Mouse (Mus musculus) c-Kit-positive CD71-negative TER-119-negative erythroid progenitor cells, embryonic 14.5 days (primary cell): Measurements from ENCODE around the gene C5ar1.
"Not testable (repeated sequence)": the region's sequence is repeated elsewhere in the genome, so short reads cannot be mapped to it uniquely, and the experiment has no call there.

ENCODE experiments used
- DNase-seq: peaks from one replicate; pipeline ENCODE4 v3.0.0-alpha.2; 2013; ENCODE audit warnings: low read depth

C5ar1 gene

DNA sequence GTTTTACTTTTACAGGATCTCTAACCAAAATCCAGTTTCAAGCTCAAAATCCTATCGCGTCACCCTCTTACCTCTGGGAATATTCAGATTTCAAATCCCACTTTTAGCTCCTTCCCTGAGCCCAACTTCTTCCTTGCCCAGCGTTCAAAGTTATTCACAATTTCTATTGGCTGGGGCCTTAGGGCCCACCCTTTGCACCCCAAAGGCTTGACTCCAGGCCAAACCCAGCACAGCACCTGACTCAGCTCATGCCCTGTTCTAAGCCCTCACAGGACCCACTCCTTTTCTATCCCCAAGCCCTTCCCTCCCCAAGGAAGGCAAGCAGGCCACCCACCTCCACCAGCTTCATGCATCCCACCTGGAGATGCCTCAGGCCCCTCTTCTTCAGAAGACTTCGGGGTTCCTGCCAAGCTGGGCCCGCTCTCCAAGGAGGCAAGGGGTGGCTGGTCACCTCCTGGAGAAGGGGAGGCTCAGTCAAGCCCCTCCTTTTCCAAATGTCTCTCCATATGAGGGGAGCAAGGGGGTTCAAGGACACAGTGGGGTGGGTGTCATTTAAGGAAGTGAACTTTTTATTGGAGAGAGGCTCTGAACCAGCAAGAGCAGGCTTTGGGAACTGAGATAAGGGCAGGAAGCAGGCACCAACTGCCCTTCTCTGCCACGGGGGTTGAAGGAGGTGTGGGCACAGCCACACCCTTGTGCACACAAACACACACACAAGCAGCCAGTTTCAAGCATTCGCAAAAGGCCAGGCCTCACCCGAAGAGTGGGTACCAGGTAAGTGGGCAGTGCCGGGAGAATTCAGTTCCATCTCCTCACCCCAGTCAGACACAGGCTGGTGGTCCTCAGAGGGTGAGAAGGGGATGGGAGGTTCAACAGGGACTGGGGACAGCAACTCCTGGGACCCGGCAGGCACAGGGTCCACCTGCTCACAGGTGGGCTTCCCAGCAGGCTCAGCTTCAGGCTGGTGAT is 15.9 kb upstream of the C5ar1 start:
- no peak for DNase-seq

- DNase-seq: peak; percentile 58
Measured at GRCm38 (mm10) chr7:16273766-16274140, 14.4 kb upstream of the C5ar1 start.

GRCm38 (mm10) chr7:16273081-16273765 is 13.9 kb upstream of the C5ar1 start, which contains the start of gene Inafm1:
Inafm1 (minus strand) TSS chr7:16273617.
- DNase-seq: peak; percentile 85

DNA sequence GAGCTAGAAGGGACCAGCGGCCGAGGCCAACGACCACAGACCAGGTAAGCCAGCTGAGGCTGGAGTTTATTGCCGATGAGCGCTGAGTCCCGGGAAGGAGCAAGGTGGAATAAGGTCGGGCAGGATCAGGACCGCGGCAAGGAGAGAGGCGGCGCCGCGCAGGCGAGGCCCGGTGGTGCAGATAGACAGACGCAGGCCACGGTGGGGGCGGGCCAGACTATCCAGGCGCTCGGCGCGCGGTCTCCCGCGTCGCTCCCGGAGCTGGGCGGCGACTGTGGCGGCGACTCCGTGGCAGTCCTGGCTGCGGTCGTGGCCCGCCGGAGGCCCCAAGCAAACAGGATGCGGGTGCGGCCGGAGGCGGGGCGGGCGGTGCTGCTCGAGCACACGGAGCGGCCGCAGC is 13.3 kb upstream of the C5ar1 start:
- DNase-seq: no peak

DNA sequence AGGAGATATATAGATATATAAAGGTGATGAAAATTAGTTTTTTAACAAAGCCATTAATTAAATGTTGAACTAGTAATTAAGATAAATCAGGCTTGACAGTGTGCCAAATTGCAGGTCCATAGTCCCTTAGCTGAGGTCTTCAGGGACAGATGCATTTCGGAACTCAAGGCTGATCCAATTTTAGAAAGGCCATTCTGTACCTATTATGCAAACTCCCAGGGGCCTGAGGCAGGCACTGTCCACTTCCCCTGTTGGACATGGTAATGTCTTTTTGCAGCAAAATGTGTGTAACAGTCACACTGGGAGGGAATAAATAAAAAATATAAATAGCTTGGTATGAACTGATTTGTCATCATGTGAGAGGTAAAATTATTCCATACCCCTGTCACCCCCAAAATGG is 11.8 kb upstream of the C5ar1 start:
- DNase-seq: no peak

DNA sequence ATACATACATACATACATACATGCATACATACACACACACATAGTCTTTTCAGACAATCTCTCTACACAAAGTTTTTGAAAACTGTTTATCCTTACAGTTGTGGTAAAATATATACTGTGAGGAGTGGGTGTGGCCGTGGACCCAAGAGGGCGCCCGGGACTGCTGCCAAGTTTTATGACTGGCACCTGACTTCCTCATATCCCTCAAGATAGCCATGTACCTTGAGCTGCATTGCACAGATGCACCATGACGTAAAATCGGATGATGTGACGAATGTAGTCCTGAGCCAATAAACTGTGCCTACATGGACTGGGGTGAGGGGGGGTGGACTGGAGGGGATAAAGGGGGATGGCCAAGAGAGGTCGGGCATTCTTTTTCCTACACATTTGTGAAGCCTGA is 7.3 kb upstream of the C5ar1 start:
- DNase-seq: not testable (repeated sequence)

GRCm38 (mm10) chr7:16265856-16266255 is 6.5 kb upstream of the C5ar1 start:
- DNase-seq: no peak

DNA sequence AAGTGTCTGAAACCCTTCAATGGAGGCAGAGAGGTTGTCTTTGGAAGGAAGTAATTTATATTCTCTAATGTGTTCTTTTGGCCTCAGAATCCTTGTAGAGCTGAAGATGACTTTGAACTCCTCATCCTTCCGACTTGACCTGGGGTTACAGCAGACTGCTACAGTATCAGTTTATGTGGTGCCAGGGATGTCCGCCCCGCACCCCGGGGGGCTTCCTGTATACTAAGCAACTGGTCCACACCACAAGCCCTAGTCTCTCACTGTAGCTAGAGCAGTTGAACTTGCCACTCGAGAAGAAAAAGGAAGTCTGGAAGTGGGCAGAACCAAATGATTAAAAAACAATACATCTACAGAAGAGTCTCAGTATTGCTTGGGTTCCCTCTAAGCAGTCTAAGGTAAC is 4.5 kb upstream of the C5ar1 start:
- DNase-seq: no peak

DNA sequence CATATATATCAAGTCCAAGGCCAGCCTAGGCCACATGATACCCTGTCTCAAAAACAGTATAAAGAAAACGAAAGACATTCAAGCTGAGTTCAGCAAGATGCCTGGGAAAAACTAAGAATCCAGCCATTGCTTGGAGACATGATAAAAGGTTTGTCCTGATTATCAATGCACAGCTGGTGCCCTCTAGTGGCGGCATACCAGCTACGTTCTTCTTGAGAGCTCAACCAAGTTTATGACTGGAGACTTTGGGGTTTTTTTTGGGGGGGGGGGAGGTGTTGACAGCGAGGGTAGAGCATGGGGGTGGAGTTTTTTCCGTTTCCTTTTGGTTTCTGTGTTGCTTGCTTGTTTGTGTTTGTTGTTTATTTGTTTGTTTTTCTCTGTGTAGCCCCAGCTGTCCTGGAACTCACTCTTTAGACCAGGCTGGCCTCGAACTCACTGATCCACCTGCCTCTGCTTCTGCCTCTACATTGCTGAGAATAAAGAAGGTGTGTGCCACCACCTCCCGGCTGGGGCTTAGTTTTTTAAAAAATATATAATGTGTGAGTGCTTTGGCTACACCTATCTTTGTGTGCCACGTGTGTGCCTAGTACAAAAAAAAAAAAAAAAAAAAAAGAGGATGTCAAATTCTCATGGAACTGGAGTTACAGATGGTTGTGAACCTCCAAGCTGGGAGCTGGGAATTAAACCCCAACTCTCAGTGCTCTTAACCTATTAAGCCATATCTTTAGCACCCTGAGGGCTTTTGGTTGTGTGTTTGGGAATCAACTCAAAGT is 3.9 kb upstream of the C5ar1 start:
- DNase-seq: peak; percentile 92

DNA sequence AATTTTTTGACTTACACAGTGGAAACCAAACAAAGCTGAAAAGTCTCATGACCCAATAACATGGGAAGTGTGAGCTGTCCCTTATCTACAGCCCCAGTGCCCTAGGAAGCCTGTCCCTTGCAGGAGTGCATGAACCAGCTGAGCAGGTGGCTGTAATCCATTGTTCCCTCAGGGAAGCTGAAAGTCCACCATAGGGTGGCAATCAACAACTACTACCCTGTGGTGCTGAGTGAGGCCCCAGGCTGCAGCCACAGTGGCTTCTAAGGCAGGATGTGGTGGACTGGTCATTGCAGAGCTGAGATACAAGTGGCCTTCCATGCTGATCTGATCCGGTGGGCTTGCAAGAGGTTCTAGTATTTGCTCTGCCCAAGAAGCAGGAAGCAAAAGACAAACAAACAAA is 1.8 kb upstream of the C5ar1 start:
- DNase-seq: no peak

- DNase-seq: no peak
Measured at GRCm38 (mm10) chr7:16257830-16258229, 1.5 kb downstream of the C5ar1 start.

DNA sequence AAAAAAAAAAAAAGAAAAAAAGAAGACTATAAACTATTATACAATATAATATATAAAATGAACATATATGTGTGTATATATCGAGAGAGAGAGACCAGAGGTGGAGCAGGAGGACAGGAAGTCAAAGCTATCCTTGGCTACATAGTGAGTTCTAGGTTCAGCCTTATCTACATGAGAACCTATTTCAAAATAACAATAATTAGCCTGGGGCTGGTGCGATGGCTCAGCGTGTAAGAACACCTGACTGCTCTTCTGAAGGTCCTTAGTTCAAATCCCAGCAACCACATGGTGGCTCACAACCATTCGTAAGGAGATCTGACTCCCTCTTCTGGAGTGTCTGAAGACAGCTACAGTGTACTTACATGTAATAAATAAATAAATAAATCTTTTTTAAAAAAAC is 3.4 kb downstream of the C5ar1 start:
- not testable (repeated sequence) for DNase-seq

DNA sequence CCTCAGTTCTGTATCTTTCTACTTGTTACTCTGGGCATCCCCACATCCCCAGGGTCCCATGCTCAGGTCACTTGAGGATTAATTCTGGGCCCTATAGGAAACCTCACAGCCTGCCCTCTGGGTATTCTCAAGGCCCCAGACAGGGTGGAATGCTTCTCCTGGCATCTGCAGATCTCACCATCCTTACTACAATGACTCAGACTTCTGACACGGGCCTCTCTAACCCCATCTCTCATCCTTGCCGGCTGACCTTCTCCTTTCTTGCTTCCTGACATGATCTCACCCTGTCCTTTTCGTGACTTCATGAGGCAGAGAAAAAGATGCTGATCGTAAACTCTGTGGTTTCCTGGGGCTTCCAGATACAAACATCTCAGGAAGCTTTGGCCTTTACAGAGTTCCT is 5.1 kb downstream of the C5ar1 start:
- no peak for DNase-seq

DNA sequence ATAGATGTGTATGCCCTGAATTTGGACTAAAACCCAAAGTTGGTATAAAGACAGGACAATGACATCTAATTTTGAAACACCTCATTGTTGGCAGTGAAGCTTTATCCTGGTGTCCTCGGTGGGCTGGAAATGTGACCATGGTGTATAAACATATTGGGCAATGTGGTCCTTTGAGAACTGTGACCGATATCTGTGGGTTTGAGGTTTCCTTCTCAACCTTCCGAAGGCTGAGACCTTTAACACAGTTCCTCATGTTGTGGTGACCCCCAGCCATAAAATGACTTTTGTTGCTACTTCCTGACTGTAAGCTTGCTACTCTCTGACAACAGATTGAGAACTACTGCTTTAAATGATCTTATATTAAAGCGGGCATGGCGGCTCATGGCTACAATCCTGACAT is 8.7 kb downstream of the C5ar1 start:
- no peak for DNase-seq

- no peak for DNase-seq
Measured at GRCm38 (mm10) chr7:16245958-16246357, 13.4 kb downstream of the C5ar1 start.

- no peak for DNase-seq
Measured at GRCm38 (mm10) chr7:16244067-16244466, 15.3 kb downstream of the C5ar1 start, which contains the start of gene C5ar2. C5ar2 (minus strand) TSS chr7:16244154.

- DNase-seq: no peak
Measured at GRCm38 (mm10) chr7:16242198-16242597, 17.1 kb downstream of the C5ar1 start.

DNA sequence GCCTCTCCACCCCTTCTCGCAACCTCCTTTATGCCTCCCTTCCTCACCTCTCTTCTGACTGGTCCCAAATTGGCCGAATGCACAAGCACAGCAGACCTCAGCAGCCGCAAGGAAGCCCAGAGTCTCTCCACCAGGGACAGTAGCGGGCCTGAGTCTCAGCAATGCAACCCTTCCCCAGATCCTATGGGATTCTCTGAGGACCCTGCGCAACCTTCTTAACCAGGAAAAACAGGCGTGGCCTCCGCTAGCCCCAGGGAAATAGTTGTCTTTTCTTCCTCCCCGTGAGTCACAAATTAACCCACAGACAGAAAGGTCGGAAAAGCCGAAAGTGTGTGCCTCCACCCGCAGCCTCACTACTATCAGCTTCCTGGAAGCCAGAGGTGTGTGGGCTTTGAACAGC is 17.6 kb downstream of the C5ar1 start:
- no peak for DNase-seq

GRCm38 (mm10) chr7:16240978-16241303 is 18.4 kb downstream of the C5ar1 start:
- DNase-seq: no peak

- no peak for DNase-seq
Measured at GRCm38 (mm10) chr7:16240281-16240977, 18.9 kb downstream of the C5ar1 start.

GRCm38 (mm10) chr7:16239554-16239997 is 19.8 kb downstream of the C5ar1 start:
- DNase-seq: no peak

DNA sequence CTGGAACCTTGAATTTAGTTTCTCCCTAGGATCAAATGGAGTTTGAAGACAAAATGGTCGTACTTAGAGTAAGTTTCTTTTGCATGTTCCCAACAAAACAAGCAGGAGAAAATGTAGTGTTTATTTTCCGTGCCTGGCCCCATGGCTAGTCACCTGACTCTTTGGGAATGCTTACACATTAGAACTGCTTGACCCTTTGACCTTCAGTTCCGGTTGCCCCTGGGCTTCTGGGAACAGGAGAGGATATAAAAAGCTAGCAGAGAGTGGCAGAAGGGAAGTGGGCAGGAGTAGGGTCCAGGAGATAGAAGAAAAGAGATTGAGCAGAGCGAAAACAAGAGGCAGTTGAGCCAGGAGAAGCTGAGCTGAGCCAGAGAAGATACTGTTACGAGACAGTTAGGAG is 29.5 kb downstream of the C5ar1 start:
- DNase-seq: no peak
